Mouse (Mus musculus) frontal cortex, postnatal 10 days (tissue): ENCODE results near the gene Mageb3.
A peak's percentile ranks its signal among the peaks of the same experiment; 100 is the strongest.
"Not testable (repeated sequence)": the region's sequence is repeated elsewhere in the genome, so short reads cannot be mapped to it uniquely, and the experiment has no call there.

Experiments
- DNase-seq, 2 experiments: peaks; one replicate each; pipeline ENCODE4 v3.0.0; 2022; ENCODE audit warnings: low spot score in 2 of 2, mixed read lengths in 1 of 2

The Mageb3 gene

DNA sequence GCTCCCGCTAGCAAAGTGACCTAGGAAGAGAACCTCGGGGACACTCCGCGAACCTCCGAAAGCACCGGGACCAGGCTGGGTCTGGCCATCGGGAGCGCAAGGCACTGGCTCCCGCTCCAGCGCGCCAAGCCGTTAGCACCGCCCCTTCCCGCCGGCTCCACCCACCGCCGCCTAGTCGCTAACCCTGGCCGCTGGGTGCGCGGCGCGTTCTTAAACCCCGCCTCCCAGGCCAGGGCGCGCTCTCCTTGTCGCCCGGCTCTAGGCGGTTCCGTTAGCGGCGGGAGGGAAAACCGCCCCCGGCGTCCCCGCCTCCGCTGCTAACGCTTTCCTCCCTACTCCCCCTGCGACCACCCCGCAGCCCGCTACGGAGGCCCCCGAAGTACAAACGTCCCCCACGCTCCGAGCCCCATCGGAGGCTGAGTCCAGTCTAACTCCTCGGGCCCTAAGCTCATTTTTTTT lies at the start of gene Mageb3, which contains the start of gene Ctdspl2:
Gene Mageb3, minus strand, starts transcription at position 328 of the 459 bp plus-strand sequence.
Gene Ctdspl2, plus strand, starts transcription at position 237 of the 459 bp plus-strand sequence.
- peak; percentile 91 to 94 for DNase-seq

DNA sequence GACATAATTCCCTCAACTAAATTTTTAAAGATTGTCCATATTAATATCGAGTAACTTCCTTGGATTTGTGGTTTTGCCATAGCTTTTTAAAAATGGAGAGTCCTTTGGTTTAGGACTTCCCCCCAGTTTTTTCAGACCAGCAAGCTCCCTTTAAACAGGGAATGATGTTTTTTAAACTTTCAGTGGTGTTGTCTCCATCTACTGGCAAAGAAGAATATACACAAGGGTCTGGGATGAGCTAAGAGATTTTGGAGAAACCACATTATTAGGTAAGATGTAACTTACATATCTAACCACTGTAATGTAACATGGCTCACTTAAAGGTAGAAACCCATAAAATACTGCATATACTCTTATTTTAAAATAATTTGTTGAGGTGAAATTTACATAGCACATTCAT lies 39.8 kb upstream of the Mageb3 start:
- DNase-seq, result no peak

GRCm38 (mm10) chr2:121957216-121957792 lies 1.4 kb upstream of the Mageb3 start:
- DNase-seq, result no peak

GRCm38 (mm10) chr2:121956224-121957018 lies 529 bp upstream of the Mageb3 start:
- DNase-seq, result peak; percentile 94 to 95

DNA sequence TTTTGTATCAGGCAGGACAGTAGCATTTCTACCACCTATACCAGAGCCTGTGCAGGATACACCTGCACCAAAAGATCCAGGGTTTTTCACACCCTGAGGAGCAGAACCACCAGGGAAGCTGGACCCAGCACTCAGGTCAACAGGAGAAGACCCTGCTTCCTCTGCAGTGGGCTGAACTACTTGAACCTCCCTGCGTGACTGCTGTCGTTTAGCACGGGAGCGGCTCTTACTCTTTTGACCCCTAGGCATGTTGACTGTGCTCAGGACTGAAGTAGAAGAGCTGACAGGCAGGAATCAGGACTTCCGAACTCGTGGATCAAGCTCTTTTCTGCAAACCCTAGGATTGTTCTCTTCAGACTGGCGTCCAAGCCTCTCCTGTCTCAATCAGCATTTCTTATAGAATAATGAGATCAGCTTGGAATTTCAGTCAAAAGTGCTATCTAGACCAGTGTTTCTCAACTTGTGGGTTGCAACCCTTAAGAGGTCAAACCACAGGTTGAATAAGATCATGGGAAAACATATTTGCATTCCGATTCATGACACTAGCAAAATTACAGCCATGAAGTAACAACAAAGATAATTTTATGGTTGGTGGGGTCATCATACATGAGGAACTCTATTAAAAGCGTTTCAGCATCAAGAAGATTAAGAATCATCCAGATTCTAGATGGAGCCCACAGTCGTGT lies 778 bp downstream of the Mageb3 start:
- no peak for DNase-seq

- DNase-seq, result no peak
Observed at GRCm38 (mm10) chr2:121943364-121943763, 12.5 kb downstream of the Mageb3 start.

DNA sequence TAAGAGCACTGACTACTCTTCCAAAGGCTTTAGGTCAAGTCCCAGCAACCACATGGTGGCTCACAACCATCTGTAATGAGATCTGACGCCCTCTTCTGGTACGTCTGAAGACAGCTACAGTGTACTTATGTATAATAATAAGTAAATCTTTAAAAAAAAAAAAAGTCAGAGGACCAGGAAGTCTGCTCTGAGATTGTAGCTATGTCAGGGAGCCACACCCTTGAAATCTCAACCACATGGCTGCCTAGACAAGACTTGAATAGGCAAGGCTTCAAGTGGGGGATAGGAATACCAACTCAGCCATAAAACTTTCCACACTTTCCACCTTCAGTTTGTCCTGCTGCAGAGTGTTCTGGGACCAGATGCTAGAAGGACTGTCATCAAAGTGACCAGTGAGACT lies 18.3 kb downstream of the Mageb3 start:
- not testable (repeated sequence) for DNase-seq

DNA sequence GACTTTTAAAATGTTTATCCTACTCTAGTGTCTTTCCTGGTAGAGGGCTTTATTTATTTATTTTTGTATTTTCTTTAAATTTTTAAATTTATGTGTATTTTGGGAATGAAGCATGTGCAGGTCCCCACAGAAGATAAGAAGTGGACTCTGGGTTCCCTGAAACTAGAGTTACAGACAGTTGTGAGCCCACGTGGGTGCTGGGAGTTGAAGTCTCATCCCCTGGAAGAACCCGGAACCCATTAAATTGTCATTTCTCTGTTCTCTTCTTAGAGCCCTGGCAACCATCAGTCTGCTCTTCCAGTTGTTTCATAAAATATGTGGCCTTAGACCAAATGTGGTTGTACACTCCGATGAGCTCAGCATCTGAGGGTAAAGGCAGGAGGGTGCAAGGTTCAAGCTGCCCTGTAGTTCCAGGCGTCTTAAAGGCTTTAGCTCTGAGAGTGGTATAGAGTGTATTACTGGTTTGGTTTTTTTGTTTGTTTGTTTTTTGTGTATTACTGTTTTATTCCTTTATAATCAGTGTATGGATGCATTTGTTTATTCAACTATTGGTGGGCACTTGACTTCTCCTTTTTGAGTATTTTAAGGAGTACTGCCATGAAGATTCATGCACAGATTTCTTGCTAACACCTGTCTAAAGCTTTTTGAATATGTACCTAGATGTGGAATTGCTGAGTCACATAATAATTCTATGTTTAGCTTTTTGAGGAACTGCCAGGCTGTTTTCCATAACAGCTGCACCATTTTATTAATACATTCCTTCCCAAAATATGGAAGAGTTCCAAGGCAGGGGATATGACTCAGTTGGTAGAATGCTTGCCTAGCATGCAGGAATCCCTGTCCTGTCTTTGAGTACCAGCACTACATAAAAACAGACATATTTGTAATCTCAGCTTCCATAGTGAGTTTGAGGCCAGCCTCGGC lies 39.6 kb downstream of the Mageb3 start:
- DNase-seq, result no peak

DNA sequence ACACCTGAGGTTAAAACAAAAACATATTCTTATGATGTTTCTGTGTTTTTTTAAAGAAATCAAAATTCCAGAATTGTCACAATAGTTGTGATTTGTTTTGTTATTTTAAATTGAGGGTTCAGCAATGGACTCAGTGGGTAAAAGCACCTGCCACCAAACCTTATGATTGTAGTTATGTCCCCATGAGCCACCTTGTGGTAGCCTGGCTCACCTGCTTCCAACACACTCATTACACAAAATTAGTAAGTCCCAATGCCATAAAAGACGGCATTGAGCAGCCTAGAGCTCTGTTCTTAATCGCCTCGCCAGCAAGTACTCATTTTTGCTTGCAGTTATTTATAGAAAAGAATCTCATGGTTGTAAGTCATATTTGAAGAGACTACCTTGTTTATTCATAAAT lies 45.9 kb downstream of the Mageb3 start:
- DNase-seq, result no peak
